Mouse (Mus musculus): ENCODE measurements around the gene Lpp. TPM values are rescaled to one million over a fixed set of nuclear protein-coding genes. Genes with fewer than 3 reads are reported as not detected.
A peak's percentile ranks its signal among the peaks of the same experiment; 100 is the strongest.

Gene Lpp
- total RNA-seq, 4 experiments from 2014 or later = 21.5 to 24.7 (median 23.3) TPM

DNA sequence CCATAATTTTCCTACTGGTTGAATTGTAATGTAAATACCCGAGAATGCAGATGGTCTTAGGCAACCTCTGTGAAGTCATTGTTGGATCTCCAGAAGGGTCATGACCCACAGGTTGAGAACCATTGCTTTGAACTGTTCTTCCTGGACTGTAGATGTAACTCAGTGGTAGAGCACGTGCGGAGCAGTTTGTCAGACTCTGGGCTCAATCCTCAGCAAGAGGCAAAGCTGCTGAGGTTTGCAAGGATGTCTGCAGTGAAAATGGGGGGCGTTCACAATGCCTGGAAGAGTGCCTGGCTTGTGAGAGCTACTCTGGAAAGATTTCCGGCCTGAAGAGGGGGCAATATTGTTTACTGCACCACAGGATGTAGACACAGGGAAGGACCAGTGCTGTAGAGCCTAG, 6.2 kb downstream of the Lpp start:
- no peak for DNase-seq (ENCODE audit: low spot score)

DNA sequence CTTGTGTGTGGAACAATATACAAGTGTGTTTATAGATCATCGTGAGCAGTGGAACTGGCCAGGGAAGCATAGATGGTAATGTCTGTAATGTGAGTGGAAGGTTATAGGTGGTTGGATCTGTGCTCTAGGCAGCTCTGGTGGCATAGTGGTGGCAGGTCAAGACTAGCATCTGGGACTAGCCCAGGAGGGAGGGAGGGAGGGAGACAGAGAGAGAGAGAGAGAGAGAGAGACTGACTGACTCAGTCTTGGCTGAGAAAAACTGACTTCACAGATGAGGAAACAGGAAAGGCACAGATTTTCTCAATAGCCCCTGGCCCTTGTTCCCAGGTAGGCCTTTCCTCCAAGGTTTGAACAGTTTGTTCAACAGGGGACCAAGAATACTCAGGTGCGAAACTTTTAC, 7.5 kb downstream of the Lpp start:
- DNase-seq (ENCODE audit: low spot score) = no peak

DNA sequence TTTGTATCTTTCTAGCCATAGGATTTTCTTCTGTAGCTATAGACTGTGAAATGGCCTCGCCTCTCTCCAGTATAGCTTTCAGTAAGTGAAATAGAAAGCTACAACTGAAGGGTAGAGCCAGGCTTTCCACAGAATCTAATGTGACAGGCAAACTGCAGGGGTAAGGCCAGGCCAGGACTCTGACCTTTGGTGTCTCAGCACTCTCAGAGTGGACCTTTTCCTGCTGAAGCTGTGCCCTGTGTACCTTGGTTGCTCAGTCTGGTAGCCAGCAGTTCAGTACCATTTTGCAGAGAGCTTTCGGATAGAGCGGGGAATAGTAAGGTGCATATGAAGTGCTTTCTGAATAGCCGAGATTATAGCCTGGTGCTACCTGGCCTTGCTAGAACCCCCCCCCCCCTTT, 9.5 kb downstream of the Lpp start:
- no peak for DNase-seq (ENCODE audit: low spot score)

DNA sequence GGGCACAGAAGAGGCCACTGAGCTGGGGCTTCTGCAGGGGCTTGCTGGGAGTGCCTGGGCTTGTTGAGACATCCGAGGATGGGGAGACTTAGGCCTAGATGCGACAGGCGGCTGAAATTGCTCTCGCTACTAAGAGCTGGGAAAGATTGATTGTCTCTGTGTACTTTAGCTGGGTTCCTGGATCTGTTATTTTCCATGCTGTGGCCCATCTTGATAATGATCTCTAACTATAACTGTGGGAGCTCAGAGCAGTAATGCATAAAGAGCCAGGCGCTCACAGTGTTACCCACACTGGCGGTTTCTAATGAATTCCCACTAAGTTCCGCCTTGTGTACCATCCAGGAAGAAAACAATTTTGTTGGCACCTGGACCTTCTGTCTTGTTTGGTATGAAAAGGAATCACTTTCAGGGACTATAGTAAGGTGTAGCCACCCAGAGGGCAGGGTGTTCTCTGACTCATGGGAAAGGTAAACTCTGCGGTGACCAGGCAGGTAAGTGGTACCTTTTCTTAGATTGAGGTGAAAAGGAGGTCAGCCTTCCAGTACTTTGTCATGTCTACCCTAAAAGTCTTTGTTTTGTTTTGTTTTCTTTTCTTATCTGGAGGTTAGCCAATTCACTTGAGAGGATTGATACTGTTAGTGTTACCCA, 10.6 kb downstream of the Lpp start:
- no peak for DNase-seq (ENCODE audit: low spot score)

DNA sequence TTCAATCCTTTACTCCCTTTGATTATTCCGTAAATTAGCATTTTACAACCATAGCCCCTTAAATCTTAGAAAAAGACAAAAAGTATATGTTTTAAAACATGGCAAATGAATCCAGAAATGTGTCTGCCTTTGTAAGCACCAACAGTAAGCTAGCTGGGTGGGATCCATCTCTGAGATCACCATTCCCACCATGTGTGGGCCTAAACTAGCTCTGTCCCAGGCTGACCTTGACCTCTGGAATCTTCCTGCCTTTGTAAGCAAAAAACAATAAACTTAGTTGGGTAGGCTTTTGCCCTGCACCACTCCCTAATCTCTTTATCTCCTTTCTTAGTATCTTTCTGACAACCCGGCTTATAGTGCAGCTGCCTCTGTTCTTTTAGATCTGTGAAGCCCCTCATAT, 13.2 kb downstream of the Lpp start:
- no peak for DNase-seq (ENCODE audit: low spot score)

DNA sequence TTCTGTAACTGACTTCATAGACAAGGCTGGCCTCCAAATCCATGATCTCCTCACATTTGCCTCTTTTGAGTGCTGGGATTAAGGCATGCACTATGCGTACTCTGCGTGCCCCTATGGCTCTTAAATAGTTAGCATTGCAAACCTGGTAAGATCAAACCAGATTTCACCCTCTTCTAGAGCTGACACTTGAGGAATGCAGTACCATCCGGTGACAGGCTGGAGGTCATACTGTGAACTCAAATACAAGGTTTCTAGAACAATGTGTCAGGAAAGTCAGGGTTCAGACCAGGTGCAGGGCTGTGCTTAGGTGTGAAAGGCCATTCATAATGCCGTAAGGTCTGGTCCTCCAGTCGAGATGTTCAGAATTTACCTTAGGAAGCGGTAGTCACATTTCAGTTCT, 18.0 kb downstream of the Lpp start:
- no peak for DNase-seq (ENCODE audit: low spot score)

DNA sequence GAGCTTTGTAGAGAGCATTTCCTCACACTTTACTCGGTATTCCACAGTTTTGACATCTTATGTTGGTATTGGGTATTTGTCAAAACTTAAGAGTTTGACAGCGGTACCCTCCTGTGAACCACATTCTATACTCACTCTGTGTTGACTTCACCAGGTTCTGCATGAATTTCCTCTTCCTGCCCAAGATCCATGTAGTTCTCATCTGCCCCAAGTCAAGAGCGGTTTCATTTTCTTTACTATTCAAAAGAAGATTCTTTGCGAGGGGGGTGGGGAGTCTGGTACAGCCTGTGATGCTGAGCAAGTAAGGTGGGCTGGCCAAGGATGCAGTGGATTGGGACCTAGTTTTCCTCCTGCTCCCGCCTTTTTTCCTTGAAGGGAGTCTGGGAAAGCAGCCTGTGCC, 18.9 kb downstream of the Lpp start:
- DNase-seq (ENCODE audit: low spot score) = no peak

DNA sequence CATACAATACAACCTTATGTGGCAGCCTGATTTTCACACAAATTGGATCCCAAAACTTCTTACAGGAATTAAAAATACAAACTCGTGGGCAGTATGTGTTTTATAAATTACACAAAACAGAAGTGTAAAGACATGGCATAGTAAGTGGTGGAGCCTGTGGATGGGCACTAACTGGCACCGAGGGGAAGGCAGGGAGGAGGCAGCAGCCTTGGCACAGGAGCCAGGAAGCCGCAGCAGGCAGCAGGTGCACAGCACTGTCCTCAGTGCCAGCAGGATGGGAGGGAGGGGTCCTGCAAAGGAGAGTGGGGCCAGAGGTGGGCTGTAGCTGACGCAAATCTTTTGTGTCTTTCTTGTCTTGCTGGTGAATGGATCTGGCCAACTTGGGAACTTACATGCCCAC, 19.8 kb downstream of the Lpp start:
- no peak for DNase-seq (ENCODE audit: low spot score)

DNA sequence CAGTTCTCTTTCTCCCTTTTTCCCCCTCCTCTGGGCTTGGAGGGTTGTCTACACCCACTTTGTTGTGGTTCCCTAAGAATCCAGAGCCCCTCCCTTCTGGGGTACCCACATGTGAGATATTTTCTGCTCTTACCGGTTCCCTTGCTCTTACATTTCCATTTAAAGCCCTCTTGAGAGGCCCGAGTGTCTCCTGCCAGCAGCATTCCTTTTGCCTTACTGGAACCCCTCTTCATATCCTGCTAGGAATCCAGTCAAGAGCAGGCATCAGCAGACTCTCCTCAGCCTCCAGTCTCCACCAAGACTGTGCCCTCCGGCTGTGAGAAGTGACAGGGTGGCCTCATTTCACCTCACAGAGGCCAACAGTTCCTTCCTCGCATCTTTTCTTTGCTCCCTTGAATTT, 24.7 kb downstream of the Lpp start:
- DNase-seq (ENCODE audit: low spot score) = peak; percentile 26

DNA sequence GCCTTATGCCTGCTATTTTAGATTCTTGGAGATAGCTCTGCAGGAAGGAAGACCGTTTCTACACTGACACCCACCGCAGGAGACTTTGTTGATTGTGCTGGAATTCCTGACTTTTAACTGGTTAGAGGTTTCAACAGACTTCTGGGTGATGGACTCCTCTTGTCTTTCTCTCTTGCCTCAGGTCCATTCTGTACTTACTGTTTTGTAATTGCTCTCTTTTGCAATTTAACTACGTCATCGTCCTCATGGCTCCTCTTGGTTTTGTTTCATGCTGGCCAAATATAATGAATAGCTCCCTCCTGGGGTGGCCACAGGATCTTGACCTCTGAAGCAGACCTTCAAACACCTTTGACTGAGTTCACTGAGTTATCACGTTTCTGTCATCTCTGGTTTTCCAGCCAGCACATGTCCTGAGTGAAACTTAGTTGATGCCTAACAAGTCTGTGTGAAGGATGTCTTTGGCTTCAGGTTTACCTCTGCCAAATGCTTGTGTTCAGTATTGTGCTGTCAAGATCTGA, 27.4 kb downstream of the Lpp start:
- no peak for DNase-seq (ENCODE audit: low spot score)

DNA sequence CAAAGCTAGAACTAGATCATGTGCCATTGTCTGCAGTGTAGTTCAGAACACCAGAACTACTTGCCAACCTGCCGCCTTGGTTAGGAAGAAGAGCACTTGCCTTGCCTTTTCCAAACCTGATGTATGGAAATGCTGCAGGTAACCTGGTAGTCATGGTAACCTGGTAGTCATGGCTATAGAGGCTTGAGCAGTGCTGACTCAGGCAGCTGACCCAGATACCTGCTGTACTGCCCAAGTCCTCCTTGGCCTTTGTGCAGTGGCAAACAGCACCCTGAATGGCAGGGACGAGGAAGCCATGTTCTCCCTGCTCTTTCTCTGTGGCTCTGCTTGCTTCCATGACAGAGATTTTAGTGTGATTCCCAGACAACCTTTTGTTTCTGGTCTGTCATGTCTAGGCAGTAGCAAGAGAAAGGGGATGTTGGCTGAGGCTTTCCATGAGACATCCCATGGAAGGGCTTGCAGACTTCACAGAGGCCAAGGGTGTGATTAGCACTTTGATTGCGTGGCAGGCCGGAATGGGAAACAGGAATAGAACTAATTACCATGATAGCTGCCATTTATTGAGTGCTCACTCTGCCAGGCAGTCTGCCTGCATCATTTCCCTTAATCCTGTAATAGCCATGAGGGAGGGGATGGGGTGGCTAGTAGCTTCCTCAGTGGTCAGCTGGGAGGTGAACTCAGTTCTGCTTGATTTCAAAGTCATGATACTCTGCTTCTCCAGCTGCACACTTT, 28.5 kb downstream of the Lpp start:
- no peak for DNase-seq (ENCODE audit: low spot score)

DNA sequence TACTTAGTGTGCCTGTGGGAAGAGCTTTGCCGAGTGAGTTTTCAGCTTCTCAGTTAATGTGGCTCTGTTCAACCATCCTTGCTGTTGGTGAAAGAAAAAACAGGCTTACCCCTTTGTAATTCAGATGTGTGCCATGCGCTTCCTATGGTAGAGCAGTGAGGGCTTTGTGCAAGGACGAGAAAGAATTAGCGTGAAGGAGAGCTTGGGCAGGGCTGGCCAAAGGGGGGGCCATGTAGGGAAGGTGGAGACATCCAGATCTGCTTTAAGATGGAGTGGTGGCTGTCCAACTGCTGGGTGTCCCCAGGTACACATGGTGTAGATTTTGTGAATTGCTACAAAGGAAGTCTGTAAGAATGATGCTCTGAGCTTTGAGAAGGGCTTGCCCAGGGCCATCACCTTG, 29.9 kb downstream of the Lpp start:
- DNase-seq (ENCODE audit: low spot score) = no peak

DNA sequence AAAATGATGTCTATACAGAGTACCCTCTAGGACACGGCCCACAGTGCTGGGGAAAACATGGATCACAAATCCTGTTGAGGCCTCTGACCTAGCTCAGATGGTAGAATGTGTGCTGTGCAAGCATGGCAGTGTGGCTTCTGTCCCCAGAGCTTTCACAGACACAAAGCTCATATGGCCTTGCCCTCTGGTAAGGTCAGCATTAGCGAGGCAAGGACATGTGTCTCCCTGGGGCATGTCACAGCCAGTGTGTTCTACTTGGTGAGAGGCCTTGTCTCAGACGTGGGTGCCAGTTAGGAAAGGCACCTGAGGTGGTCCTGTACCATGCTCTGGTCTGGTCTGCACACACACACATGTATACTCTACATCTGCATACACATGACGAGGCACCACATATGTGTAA, 30.4 kb downstream of the Lpp start:
- no peak for DNase-seq (ENCODE audit: low spot score)

DNA sequence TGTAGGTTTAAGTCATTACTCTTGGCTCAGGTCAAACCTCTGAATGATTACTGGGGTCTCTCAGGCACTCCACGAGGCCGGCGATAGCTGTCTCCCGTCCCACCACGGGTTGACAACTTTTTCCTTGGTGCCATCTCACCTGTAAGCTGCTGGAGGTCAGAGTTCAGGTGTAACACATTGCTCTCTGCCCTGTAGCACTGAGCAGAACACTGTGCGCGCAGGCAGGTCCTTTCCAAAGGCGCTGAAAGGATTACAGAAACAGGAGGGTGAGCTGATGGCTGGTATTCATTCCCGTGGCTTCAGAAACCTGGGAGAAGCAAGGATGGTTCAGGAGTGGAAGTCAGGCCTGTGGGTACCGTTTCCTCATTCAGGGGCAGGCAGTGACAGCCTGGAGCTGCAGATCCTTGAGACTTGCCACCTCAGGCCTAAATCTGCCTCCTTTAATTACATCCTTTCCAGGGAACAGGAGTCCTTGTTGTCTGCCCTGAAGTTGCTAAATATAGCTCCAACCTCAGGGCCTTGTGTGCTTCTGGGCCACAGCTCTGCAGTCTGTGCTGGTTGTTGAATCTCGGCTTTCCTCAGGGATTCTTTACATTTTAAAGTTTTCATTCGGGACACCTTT, 31.2 kb downstream of the Lpp start:
- no peak for DNase-seq (ENCODE audit: low spot score)

DNA sequence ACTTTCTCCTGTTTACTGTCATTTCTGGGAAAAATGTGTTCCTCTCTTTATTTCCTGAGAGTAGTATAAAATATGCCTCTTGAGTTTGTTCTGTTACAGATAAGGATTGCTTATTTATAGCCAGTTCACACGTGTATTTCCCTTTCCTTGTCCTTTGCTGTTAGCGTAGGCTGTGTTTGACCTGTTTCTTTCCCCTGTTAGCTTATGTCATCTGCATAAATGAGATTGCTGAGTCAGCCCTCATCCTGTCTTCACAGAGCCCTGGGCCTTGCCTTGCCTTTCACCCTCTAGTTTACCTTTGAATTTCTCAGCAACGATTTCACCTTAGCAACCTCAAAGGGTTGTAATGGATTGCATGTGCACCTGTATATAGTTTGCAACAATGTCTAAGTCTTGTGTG, 32.5 kb downstream of the Lpp start:
- DNase-seq (ENCODE audit: low spot score) = no peak

DNA sequence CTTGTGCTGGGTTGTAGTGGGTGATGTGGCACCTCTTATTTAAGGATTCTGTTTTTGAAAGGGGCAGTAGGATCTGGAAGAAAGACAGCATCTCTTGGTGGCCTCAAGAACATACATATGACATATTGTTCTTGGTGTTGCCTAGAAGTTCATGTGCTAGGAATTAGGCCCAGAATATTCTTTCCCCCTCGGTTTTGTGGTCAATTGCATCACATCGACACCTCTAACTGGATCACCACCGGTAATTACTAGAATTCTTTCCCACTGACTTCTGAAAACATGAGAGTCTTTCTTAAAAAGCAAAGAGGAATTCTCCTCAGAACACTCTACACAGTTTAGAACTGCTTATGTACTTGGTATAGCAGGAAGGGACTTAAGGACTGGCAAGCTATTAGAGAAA, 34.3 kb downstream of the Lpp start:
- no peak for DNase-seq (ENCODE audit: low spot score)

DNA sequence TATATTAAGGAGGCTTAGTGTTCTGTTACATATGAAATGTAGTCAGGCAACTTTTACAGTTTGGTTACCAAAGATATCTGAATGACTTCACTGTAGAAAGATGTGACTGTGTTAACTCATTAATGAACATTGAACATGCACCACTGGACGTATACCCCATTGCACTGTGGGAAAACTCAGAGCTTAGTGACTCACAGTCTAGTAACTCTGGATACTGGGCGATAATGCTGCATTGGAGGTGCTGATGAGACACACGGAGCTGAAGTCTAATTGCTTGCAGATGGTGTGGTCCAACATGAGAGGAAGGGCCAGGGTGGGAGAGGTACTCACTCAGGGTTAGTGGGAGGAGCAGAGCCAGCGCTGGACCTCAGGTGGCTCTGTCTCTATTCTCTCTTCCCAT, 34.7 kb downstream of the Lpp start:
- no peak for DNase-seq (ENCODE audit: low spot score)

DNA sequence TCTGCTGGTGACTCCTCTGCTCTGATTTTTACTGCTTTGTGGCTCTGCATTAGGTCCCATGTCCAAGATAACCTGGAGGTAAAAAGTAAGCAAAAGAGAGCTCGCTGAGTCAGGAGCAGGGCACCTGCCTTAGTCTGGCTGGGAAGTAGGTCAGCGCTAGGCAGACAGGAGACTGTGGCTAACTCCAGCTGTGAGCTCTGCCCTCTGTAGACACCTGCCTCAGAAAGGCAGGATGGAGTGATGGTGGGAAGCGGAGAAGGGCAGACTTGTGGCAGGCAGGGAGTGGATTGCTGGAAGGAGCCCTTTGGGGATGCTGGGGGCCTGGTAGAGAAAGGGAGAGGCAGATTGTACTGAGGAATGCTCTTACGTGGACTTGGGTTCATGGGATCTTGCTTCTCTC, 35.4 kb downstream of the Lpp start:
- no peak for DNase-seq (ENCODE audit: low spot score)

DNA sequence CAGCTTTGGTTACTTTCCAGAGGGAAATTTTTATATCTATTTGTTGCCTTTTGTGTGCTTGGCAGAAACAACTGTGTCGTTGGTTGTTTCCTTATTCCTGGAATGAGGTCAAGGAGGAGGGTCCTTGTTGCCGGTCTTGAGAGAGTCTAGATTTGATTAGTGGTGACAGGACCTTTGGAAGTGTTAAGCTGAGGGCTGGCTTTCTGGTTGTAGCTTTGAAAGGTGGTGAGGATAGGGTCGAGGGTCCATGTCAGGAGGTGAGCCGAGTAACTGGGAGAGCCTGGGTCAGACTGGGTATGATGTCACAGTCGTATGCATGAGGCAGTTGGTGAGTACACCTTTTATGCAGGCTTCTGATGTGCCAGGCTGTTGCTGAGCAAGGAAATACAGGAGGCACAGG, 36.4 kb downstream of the Lpp start:
- DNase-seq (ENCODE audit: low spot score) = no peak

DNA sequence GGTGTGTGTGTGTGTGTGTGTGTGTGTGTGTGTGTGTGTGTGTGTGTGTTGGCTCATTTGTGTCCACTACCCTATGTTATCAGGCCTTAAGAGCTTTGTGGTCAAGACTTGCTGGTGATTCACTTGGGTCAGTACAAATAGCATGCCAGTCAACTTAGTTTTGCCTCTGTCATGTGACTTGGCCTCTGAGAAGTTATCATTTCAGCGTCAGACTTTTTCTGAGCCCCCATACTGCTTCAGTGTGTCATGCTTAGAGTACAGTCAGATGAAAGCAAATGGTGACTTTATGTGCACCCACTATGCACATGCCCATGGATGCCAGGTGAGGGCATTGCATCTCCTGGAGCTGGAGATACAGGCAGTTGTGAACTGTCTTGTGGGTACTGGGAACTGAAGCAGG, 38.5 kb downstream of the Lpp start:
- no peak for DNase-seq (ENCODE audit: low spot score)

DNA sequence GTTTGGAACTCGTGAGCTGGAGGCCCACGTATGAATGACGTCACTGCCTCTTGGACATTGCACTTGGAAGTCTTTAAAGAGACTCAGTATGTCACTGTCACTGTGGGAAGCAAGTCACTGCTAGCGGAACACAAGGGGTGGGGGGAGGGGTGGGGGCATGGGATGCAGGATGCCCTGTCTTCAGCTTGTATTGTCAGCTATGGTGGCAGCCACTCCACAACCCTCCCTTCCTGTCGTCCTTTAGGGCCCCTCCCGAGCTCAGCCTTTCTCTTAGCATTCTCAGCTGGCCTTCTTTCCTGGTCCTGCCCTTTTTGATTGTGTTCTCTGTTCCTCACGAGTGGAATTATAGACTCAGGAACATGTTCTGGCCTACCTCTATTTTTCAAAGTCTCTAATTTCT, 40.3 kb downstream of the Lpp start:
- no peak for DNase-seq (ENCODE audit: low spot score)

DNA sequence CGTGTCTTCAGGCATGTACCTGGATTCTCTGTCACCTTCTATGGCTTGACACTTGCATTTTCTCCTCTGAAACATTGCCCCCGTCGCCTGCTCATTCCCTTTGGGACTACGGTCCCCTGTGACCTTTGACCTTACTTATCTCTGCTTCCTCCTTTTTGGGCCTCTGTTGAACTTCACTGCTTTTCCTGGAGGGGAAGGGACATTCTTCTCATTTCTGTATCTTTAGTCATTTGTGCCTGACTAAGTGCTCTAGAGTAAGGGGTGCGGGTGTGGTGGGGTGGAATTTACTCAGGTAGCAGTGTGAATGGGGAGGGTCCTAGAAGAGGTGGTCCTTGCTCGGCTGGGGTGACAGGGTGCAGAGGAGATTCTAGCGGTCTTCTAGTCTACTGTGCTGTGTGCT, 40.7 kb downstream of the Lpp start:
- DNase-seq (ENCODE audit: low spot score) = no peak

DNA sequence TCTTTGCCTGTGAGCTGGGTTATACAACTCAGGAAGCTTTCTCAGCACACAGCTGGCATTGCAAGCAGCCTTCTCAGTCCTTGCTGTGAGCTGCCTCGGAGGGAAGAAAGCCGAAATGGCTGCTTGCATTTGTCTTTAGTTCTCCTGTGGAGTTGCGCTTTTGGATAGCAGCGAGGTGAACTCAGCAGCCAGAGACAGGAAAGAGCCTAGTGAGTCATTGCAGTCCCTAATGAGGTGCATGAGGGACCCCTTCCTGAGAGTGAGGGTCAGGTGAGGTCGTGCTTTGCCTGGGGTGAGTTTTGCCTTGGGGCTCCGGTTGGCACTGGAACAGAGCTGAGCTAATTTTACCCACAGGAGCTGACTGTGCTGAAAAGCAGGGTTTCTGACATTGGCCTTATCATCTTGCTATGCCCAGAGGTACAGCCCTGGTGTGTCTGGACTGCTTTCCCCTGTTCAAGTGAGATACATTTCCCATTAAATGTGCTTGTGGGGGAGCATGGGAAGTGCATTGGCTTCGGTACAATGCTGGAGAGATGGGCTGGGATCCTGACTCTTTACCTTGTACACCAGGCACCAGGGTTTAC, 41.3 kb downstream of the Lpp start:
- DNase-seq (ENCODE audit: low spot score) = peak; percentile 41
